Comparison of ENCODE assay signal across 24 mouse cellular contexts in genomic region chr5:51946062-51946461, GRCm38 (mm10).
"Had no signal": no experiment of that assay in that cellular context is flagged by ENCODE, and none has a peak within 500 bp of the region (broad histone marks: within the 10 kb centered on the region; RNA-seq: fewer than 3 reads in every experiment).

No protein-coding gene starts in this region.

- H3K9ac ChIP-seq: embryonic facial prominence, embryonic 12.5 days; embryonic facial prominence, embryonic 13.5 days; embryonic facial prominence, embryonic 15.5 days; forebrain, embryonic 12.5 days; forebrain, embryonic 13.5 days; forebrain, embryonic 15.5 days; forebrain, postnatal 0 days had no signal

- H3K36me3 ChIP-seq: embryonic facial prominence, embryonic 10.5 days; embryonic facial prominence, embryonic 12.5 days; embryonic facial prominence, embryonic 13.5 days; embryonic facial prominence, embryonic 15.5 days; forebrain, embryonic 10.5 days; forebrain, embryonic 12.5 days; forebrain, embryonic 15.5 days; heart, embryonic 10.5 days had no signal

- DNase-seq: cerebellum, adult 9-11 months; cerebellum, postnatal 10 days; cerebellum, postnatal 14 days; cerebellum, postnatal 25 days; cerebellum, postnatal 36 days; embryo, embryonic 11 days; forebrain, postnatal 0 days; gastrocnemius, adult 2 months; gastrocnemius, postnatal 10 days; gastrocnemius, postnatal 14 days; gastrocnemius, postnatal 25 days; gastrocnemius, postnatal 36 days; heart, adult 18-20 months; heart, adult 2 months had no signal

- H3K4me3 ChIP-seq: embryonic facial prominence, embryonic 10.5 days; embryonic facial prominence, embryonic 12.5 days; embryonic facial prominence, embryonic 13.5 days; embryonic facial prominence, embryonic 15.5 days; erythroblast, embryonic 14.5 days; forebrain, embryonic 10.5 days; forebrain, embryonic 12.5 days; forebrain, embryonic 13.5 days; forebrain, embryonic 15.5 days; gastrocnemius, adult 2 months; heart, adult 2 months; heart, embryonic 10.5 days had no signal

- H3K4me1 ChIP-seq: embryonic facial prominence, embryonic 12.5 days; embryonic facial prominence, embryonic 13.5 days; embryonic facial prominence, embryonic 15.5 days; forebrain, embryonic 10.5 days; forebrain, embryonic 12.5 days; forebrain, embryonic 13.5 days; forebrain, embryonic 15.5 days; heart, embryonic 10.5 days had no signal

- H3K9me3 ChIP-seq: embryonic facial prominence, embryonic 10.5 days; embryonic facial prominence, embryonic 12.5 days; embryonic facial prominence, embryonic 13.5 days; embryonic facial prominence, embryonic 15.5 days; forebrain, embryonic 10.5 days; forebrain, embryonic 12.5 days; forebrain, embryonic 13.5 days; forebrain, embryonic 15.5 days; heart, embryonic 10.5 days had no signal

- H3K27ac ChIP-seq: embryonic facial prominence, embryonic 10.5 days; embryonic facial prominence, embryonic 12.5 days; embryonic facial prominence, embryonic 13.5 days; embryonic facial prominence, embryonic 15.5 days; forebrain, embryonic 10.5 days; forebrain, embryonic 12.5 days; forebrain, embryonic 13.5 days; forebrain, embryonic 15.5 days; gastrocnemius, adult 2 months; heart, adult 2 months; heart, embryonic 10.5 days had no signal

- H3K27me3 ChIP-seq: embryonic facial prominence, embryonic 12.5 days; embryonic facial prominence, embryonic 13.5 days; embryonic facial prominence, embryonic 15.5 days; forebrain, embryonic 12.5 days; forebrain, embryonic 13.5 days; forebrain, embryonic 15.5 days had no signal
